Mouse (Mus musculus) neutrophil, adult 59 days (primary cell): ENCODE results near the gene Vmn1r27. TPM values are rescaled to one million over a fixed set of nuclear protein-coding genes. Genes with fewer than 3 reads are reported as not detected.

Experiments
- total RNA-seq, 2 experiments: library from RNA; stranded (reverse); gene quantifications; 1 replicate in 1 of 2; 2 replicates in 1 of 2; pipeline ENCODE4 v1.2.4; 2023

Gene Vmn1r27
- not detected for total RNA-seq

GRCm38 (mm10) chr6:58218721-58219120, at the start of gene Vmn1r27:
Vmn1r27 (minus strand) TSS chr6:58218821.

GRCm38 (mm10) chr6:58261737-58262136, 43.1 kb upstream of the Vmn1r27 start, which contains the start of gene Vmn1r28:
Vmn1r28 (plus strand) TSS chr6:58262037.

Other genes with a start within 250 kb of the Vmn1r27 start
- not detected for gene Vmn1r25, start 238.0 kb downstream of the Vmn1r27 start, total RNA-seq
- gene Vmn1r26, start 203.7 kb downstream of the Vmn1r27 start, total RNA-seq, result not detected
- not detected for gene Vmn1r28, start 43.2 kb upstream of the Vmn1r27 start, total RNA-seq
- not detected for gene Vmn1r29, start 82.7 kb upstream of the Vmn1r27 start, total RNA-seq
- not detected for gene Vmn1r30, start 224.6 kb upstream of the Vmn1r27 start, total RNA-seq